Mouse (Mus musculus) telencephalon, adult 2 months (tissue): Measurements from ENCODE around the gene Coq9.
A peak's percentile ranks its signal among the peaks of the same experiment; 100 is the strongest.
"Not testable (repeated sequence)": the region's sequence is repeated elsewhere in the genome, so short reads cannot be mapped to it uniquely, and the experiment has no call there.

Source experiments
- DNase-seq: peaks from one replicate; pipeline ENCODE4 v3.0.0-alpha.2; 2011; ENCODE audit warnings: low read depth, low spot score

The Coq9 gene

DNA sequence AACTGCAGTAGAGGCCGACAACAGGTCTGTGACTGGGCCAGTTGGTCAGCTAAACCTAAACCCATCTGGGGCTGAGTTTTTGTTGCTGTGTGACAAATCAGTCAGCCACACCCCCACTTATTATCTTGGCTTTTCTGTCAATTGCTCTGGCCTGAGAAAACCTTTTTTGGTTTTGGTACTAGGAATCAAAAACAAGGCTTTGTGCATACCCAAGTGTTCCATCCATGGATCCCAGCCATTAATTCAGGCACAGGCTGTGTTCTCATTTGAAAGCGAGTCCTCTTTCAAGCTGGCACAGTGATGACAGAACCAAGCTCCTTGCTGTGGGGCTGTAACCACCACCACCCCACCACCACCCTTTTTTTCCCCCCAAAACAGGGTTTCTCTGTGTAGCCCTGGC lies 16.7 kb upstream of the Coq9 start:
- no peak for DNase-seq

DNA sequence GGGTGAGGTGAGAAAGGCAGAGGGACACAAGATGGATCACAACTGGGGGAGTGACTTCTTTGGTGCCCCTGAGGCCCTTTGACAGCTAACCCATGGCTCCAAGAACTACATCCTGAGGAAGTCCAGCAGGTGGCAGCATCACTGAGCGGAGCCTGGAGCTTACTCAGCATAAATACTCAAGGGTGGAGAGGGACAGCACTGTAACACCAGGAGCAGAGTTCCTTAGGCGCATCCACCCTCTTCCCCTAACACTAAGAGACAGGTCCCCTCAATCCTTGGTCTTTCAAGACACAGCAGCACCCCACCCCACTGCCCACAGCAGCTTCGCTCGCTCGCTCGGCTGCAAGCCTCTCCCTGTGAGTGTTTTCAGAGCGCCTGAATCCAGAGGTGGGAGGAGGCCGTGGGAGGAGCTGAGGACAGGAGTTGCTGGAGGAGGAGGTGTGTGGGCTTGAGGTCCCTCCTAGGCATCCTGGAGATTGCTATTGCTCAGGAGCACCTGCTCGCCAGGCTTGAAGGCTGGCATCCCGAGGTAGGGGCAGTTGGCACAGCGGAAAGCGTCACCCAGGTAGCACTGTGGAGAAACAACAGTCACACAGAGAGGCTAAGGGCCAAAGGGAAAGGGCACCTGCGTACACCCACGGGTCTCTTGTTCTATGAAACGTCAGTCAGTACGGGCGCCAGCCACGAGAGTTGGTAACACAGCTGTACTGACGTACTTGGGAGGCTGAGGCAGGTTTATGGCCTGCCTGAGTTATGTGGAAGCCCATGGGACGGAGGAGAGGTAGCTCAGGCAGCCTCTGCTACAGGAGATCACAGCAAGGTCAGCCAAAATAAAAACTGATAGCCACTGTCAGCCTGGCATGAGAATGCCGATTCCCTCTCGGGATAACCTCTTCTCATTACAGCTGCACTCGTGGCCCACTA lies 15.2 kb upstream of the Coq9 start:
- no peak for DNase-seq

DNA sequence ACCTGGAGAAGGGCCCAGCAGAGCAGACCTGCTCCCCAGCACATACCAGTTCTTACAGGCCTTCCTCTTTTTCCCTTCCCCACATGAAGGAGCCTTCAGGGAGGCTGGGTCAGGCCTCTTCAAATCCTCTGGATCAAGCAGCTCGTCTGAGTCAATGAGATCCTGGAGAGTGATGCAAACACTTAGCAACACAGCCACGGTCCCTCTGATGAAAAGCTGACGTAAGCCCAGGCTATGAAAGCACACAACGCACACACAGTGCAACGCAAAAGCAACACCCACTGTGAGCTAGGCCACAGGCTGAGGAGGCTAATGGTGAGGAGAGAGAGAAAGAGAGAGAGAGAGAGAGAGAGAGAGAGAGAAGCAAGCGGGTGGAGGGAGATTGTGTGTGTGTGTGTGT lies 13.0 kb upstream of the Coq9 start:
- no peak for DNase-seq

DNA sequence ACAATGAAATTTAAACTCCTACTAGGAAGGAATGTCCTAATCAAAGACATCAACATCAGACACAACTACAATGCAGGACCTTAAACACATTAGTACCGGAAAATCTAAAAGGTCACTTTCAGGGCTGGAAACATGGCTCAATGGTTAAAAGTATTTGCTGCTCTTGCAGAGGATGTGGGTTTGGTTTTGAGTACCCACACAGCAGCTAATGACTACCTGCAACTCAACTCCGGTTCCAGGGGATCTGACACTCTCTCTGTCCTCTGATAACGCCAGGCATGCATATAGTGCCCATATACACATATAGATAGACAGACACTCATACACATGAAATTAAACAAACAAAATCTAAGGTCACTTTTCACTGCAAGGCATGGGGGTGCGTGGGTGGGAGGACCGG lies 11.9 kb upstream of the Coq9 start:
- no peak for DNase-seq

DNA sequence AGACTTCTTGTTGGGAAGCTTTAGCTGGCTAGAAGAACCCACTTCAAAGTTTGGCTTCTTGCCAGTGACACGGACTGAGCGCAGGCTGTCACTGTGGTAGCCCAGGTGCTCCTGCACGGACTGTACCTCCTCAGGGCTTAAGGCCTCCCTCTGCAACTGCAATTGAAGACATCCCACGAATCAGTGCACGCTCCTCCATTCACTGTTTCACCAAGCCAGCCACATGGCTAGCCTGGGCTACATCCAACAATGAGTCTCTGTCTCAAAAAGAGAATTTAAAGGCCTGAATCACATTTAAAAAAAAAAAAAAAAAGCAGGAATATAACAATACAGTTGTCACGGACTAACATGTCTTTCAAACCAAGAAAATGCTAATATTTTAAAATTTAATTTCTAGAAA lies 9.8 kb upstream of the Coq9 start:
- DNase-seq = no peak

DNA sequence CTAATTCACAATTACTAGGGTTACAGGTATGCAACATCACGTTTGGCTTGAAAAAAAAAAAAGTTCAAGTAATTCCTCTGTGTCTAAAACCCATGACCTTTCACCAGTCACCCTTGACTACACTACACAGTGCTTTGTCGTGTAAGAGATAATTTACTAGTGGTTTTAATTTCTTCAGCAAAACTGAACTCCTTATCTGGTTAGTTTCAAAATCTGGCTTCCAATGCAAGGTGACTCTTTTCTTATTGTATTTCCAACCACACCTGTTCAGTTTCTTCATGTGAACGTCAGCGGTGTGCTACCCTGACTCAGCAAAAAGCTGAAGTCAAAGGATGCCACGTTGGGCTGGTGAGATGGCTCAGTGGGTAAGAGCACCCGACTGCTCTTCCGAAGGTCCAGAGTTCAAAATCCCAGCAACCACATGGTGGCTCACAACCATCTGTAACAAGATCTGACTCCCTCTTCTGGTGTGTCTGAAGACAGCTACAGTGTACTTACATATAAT lies 4.2 kb upstream of the Coq9 start:
- DNase-seq = not testable (repeated sequence)

DNA sequence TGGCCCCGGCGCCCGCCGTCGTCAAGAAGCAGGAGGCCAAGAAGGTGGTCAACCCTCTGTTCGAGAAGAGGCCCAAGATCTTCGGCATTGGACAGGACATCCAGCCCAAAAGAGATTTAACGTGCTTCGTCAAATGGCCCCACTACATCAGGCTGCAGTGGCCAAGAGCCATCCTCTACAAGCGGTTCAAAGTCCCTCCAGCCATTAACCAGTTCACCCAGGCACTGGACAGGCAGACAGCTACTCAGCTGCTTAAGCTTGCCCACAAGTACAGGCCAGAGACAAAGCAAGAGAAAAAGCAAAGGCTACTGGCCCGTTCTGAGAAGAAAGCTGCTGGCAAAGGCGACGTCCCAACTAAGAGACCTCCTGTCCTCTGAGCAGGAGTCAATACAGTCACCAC lies 2.4 kb upstream of the Coq9 start:
- not testable (repeated sequence) for DNase-seq

DNA sequence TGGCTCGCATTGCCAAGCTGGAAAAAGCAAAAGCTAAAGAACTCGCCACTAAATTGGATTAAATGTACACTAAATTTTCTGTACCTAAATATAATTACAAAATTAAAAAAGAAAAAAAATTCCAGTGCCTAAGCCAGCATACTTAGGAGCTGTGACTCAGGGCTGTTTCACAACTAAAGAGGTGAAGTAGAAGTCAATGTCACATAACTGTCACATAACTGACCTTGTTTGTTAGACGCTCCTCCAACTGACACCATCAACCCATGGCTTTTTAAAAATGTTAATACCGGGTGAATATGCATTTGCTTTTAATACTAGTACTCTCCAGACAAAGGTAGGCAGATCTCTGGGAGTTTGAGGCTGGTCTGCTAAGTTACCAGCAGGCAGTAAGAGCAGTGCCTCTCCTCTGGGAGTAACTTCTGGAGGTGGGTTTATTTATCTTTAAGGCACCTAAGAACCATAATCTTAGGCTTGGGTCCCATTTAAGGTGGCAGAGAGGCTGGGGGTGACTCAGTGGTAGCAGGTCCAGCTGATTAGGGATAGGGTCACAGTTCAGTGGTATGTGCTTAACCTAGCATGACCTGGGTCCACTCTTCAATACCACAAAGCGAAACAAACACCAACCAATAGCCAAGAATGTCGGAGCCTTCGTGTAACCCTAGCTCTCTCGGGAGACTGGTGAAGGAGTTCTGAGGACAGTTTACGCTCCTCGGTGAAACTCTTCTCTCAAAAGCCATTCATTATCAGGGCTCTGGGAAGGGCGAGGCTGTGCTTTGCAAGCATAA lies 1.5 kb upstream of the Coq9 start:
- DNase-seq = no peak

DNA sequence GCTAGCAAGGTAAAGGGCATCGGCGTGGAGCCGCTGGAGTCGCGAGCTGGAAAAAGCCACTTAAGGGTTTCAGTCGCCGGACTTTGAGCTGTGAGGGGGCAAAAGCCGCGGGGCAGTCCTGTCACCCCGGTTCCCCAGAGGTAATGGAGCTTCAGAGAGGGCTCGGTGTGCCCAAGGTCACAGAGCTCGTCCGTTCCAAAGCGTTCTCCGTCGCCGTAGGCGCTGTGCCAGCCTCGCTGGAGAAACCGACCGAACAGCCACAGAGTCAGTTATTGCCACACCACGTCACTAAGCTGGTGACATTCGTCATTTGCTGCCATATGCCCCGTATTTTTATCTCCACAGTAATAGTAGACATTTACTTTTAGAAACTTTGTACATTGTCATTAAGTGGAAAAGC lies 479 bp downstream of the Coq9 start:
- DNase-seq = peak; percentile 39

DNA sequence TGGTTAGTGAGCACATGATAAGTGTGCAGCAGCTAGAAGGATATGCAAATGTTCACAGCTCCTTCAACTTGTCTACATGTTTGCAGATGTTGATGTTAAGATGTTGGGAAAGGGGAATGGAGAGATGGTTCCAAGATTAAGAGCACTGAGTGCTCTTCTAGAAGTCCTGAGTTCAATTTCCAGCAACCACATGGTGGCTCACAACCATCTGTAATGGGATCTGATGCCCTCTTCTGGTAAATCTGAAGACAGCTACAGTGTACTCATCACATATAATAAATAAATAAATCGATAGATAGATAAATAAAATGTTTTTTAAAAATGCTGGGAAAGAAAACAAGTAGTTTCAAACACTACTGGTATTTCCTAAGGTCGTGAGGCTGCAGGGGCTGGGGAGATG lies 3.1 kb downstream of the Coq9 start:
- no peak for DNase-seq

DNA sequence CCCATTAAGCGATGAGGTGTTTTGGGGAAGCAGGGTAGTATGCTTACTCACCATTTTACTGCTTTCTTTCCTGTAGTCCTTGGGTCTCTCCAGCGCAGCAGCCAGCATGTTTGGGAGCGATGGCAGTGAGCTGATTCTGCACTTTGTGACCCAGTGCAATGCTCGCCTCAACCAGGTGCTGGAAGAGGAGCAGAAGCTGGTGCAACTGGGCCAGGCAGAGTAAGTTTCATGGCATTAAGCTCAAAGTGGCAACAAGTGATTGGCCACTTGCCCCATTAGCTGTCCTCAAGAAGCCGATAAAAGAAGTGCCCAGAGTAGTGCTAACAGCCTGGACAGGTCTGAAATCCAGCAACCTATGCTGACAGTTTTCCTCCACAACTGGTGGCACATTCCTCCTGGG lies 11.9 kb downstream of the Coq9 start:
- DNase-seq = no peak

DNA sequence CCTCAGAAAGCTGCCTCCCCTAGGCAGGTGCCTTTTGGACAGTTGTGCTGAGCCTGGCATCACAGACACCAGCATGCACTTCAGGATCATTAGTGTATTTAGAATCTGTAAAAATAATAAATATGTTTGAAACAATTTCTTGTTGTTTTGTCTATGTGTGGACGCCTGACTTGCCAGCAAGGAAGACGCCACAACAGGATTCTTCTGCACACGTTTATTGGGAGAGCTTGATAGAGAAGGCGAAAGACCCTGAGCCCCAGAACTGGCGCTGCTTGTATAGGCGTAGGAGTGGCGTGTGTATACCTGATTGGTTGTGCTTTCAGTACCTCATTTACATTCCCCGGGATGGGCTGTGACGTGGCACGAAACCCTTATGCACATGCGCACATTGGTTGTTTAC lies 16.6 kb downstream of the Coq9 start:
- DNase-seq = not testable (repeated sequence)

DNA sequence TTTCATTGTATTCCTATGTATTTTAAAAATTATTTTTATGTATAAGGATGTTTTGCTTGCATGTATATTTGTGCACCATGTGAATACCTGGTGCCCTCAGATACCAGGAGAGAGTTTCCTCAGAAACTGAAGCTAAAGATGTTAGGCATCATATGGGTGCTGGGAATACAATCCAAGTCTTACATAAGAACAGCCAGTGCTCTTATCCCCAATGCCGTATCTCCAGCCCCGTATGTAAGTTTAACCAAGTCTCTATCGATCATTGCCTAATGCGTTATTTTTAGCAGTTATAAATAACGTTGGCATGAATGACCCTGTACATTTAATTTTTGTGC lies 18.9 kb downstream of the Coq9 start:
- DNase-seq = no peak

DNA sequence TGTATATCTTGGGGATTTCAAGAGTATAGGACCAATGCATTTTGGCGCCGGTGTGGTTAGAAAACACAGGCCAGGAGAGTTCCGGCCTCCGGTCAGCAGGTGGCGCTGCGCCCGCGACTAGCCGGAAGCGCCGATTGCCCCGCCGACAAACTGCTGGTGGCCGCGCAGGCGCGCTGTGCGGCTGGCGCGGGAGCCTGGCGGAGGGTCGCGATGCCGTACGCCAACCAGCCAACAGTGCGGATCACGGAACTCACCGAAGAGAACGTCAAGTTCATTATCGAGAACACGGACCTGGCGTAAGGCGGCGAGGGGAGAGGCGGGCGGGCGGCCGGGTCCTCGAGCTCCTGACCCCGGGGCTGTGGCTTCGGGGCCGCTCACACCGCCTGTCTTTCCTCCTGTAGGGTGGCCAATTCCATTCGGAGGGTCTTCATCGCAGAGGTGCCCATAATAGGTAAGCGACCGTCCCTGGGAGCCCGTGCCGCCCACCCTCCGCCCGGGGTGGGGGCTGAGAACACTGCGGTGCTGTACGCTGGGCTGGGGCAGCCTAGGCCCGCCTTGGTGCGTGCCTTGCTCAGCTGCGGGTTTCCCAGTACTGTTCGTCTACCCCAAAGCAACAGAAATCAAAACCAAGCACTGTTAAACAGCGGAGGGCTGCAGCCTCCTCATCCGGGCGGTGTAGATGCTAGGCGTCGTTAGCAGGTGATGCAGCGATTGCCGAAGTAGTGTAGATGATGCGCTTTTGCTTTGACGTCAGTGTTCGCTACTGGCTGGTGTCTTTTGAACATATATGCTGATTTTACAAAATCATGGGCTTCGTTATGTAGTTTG lies 19.4 kb downstream of the Coq9 start, which contains the start of gene Polr2c:
Gene Polr2c, plus strand, starts transcription at position 105 of the 828 bp plus-strand sequence.
- peak; percentile 58 for DNase-seq

DNA sequence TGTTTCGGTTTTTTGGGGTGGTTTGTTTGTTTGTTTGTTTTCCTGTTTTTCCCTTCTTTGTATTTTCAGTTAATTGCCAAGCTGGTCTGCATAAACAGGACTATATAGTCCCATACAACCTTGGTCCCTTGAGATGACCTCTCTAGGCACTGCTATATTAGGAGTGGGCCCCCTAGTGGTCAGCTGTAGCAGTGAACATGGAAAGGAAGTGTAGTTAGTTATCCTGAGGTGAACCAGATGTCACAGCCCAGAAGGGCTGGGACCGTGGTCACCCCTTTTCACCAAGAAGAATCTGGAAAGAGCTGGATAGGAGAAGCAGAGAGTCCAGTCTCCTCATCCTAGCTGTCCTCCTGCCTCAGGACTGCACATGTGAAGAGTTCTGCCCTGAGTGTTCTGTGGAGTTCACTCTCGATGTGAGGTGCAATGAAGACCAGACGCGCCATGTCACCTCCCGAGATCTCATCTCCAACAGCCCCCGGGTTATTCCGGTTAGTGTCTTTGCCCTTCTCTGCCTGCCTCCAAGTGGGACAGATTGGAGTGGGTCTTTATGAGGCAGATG lies 23.3 kb downstream of the Coq9 start:
- DNase-seq = no peak

DNA sequence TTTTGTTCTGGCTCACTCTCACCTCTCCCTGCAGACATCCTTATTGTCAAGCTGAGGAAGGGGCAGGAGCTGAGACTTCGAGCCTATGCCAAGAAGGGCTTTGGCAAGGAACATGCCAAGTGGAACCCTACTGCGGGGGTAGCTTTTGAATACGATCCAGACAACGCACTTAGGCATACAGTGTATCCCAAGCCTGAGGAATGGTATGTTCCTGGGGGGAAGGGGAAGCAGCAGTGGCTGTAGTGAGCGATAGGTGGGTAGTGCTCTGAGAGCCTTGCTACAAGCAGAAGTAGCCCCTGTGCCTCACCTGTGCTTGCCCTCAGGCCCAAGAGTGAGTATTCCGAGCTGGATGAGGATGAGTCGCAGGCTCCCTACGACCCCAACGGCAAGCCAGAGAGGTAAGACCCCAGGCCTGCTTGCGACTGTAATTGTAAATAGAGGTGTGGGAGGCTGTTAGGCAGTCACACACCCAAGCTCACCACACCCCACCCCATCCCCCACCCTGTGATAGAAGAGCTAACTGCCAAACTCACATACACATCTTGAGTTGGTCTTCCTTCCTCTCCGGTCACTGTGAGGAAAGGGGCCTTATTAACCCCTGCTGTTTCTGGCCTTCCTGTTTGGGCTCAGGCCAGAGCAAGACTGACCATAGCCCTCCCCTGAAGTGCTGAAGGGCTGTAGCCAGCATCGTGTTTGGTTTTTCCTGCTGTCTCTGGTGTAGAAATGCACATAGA lies 24.5 kb downstream of the Coq9 start:
- no peak for DNase-seq

DNA sequence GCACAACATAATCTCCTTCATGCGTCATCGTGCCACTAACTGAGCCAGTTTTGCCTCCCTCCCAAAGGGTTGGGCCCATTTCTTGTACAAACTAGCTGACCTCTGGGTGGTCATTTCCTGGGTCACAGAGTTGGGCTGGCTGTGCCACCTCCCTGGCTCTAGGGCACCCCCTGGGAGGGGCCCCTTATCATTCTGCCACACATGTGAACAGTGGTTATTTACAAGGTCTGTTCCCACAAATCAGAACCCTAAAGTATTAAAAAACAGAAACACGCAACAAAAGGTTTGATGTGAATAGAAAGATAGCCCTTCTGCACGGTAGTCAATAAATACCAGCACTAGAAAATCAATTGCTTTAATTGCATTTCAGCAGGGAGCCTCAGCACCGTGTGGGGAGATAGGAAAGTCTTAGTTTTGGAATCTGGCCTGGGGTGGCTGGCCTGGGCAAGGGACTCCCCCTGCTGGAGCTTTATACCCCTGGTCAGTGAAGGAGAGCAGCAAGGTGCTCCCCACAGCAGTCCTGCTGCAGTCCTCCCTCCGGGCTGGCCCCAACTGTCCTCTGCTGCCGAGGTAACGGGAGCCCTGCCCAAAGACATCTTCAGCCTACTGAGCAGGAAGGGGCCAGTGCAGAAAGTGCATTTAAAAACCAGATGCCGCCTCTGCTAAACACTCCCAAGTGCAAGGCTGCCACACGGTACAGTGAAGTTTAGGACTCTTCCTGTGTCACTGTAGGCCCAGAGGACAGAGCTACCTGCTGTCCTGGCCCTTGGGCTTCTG lies 26.0 kb downstream of the Coq9 start:
- no peak for DNase-seq

DNA sequence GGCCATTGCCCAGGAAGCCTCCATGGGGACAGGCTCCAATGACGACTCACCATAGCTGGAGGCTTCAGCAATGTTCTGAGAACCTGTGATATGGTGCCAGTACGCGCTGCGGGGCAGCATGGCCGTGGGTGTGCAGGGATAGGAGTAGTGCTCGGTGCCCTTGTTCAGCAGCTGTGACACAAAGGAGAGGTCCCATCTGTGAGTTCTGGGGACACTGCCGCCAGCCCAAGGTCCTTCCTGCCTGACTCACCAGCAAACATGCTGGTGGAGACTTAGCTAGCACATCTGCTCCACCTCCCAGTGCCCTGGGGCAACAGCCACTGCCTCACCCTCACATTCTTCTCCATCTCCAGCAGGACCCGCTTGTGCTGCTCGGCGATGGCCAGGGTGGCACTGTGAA lies 27.2 kb downstream of the Coq9 start:
- no peak for DNase-seq

DNA sequence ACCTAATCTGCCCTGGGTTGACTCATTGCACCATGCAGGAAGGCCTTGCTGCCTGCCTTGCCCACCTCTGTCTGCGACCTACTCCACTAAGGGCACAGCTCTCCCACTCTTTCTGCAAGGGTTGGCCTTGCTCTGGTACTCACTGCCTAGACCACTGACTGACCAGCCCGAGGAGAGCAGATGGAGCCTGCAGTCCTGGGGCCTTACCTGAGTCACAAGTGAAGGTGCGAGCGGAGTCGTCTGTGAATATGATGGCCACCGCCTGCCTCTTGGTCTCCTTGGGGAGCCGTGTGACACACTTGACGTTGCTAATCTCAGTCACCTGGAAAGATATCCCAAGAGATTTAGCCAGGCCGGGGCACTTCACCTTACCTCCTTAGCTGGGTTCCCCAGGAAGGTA lies 28.8 kb downstream of the Coq9 start:
- DNase-seq = no peak

DNA sequence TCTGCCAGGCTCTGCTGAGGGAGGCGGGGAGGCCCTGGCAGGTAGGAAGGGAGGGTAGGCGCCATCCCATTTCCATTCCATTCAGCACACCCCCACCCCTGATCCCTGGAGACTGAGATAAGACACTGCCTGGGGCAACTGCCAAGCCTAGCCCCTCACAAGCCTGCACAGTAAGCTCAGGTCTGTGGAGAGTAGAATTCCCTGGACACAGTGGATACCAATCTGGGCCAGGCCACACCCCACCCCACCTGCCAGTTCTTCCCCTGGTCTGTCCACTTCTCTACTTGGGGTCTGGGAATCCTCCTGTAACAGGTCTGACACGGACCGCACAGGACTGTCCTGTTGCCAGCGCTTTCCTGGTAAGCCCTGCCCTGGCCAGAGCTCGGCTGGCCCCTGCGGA lies 31.0 kb downstream of the Coq9 start:
- no peak for DNase-seq
